Mouse (Mus musculus): ENCODE data around the gene Pdzd8. TPM values are rescaled to one million over a fixed set of nuclear protein-coding genes. Genes with fewer than 3 reads are reported as not detected.

The Pdzd8 gene
- polyA plus RNA-seq, 1 experiment from 2014 or later: 8.6 TPM

DNA sequence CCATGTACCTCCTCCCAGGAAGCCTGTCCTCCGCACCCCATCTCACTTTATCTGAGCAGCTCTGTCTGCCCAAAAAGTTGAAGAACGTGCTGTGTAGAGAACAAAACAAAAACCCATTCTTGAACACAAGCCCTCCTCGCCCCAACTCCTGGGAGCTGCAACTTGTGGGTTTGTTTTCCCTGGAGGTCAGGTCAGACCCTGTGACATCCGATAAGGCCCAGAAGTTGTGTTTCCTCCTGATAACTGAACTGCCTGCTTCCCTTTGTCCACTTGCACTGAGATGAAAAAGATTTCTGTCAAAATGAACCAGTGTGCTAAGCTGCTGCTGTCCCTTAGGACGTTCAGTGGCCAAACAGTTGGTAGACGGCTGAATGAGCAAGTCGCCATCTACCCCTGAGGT lies 84.0 kb downstream of the Pdzd8 start:
- Histone ChIP-seq H3K9ac (replicated peaks; ENCODE audit: low read length) (no peak overlapping the region), H3K4me1 (ENCODE audit: insufficient read depth, low read length) (peaks cover 13% of the 10 kb centered on the region), H3K9me3 (ENCODE audit: low read length) (peaks cover 4% of the 10 kb centered on the region), H3K27ac (ENCODE audit: low read length) (no peak overlapping the region), H3K27me3 (ENCODE audit: insufficient read depth, low read length) (peaks cover 18% of the 10 kb centered on the region), H3K4me2 (replicated peaks; ENCODE audit: low read depth, low read length) (peak overlapping the region; percentile 73), H3K36me3 (ENCODE audit: insufficient read depth, low read length) (no peaks in the 10 kb centered on the region), H3K4me3 (ENCODE audit: low read length) (peak overlapping the region; percentile 45)
- ATAC-seq (ENCODE audit: low FRiP score, low TSS enrichment): no peak
- WGBS: 38% methylated on average over 7 of the region's 7 CpGs

DNA sequence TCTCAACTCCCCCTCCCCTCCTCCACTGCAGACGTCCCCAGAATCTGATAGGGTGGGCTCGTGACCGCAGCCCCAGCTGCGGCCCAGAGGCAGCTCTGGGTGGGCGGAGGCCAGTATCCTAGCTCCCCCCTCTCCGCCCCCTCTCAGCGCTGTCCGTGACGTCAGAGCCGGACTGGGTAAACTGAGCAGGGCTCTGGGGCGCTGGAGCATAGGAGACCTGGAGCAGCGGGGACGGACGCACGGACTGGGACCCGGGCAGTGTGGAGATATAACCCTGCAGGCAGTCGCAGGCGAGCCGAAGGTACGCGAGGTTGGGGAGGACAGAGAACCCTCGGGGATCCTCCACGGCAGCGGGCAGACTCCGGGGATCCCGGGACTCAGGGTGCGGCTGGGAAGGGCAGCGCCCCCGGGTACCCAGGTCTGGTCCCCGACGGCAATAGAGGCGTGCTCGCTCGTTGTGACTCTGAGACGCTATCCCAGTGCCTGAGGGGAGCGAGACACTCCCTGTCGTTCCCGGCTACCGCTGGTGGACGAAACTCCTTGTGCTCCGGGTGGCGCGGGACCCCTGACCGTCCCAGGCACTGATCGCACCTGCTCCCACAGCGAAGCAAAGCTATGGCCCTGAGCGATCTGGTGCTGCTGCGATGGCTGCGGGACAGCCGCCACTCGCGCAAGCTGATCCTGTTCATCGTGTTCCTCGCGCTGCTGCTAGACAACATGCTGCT lies 84.7 kb downstream of the Pdzd8 start, which contains the start of gene Slc18a2:
Slc18a2 (plus strand) TSS at position 179 of the 725 bp plus-strand sequence.
- Histone ChIP-seq H3K27ac (ENCODE audit: low read length) (no peak within 1 kb of the TSS), H3K27me3 (ENCODE audit: insufficient read depth, low read length) (peaks cover 18% of the 10 kb centered on the region)

DNA sequence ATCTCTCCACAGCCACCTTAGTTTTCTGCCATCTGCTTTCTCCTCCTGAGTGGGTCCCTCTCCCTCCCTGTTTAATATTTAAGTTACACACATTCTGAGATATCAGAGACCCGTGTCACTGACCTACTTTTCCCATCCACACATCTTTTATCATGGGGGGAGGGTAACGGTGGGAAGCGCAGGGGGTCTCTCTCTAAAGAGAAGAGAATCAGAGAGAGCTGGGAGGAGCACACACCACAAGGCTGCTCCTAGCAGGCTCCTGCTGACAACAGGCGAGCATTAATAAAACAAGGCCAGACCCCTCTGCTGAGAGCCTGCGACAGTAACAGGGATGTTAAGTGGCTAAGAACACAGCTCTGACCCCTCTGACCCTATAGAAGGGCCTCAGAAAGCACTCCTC lies 85.9 kb downstream of the Pdzd8 start:
- H3K27me3 ChIP-seq (ENCODE audit: insufficient read depth, low read length): peaks cover 18% of the 10 kb centered on the region
- H3K4me3 ChIP-seq (ENCODE audit: low read length): no peak overlapping the region

More for the DNA sequence above, 84.7 kb downstream of the Pdzd8 start, which contains the start of gene Slc18a2:
- Histone ChIP-seq H3K36me3 (ENCODE audit: insufficient read depth, low read length) (no peaks in the 10 kb centered on the region), H3K4me3 (ENCODE audit: low read length) (peak within 1 kb of the TSS; percentile 45), H3K4me1 (ENCODE audit: insufficient read depth, low read length) (peaks cover 13% of the 10 kb centered on the region), H3K9me3 (ENCODE audit: low read length) (peaks cover 4% of the 10 kb centered on the region), H3K9ac (replicated peaks; ENCODE audit: low read length) (peak within 1 kb of the TSS; percentile 63), H3K4me2 (replicated peaks; ENCODE audit: low read depth, low read length) (peak within 1 kb of the TSS; percentile 73)
- WGBS: under 1% methylated on average over 55 of the region's 55 CpGs
- peak; percentile 88 for ATAC-seq (ENCODE audit: low FRiP score, low TSS enrichment)

DNA sequence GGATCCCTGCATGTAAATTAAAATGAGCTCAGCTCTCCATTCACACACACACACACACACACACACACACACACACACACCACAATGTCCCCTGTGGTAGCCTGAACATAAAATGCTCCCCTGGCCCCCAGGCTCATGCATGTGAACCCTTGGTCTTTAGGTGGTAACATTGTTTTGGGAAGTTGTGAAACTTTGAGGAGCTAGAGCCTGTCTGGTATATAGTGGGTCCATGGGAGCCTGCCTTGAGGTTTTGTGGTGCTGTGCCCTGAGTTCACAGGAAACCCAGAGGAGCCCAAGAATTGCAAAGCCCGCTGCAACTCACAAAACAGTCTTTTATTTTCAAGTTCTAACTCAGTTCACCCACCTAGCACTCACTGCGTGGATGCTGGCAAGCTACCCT lies 92.9 kb downstream of the Pdzd8 start:
- no peak overlapping the region for H3K4me3 ChIP-seq (ENCODE audit: low read length)
- no peaks in the 10 kb centered on the region for H3K4me1 ChIP-seq (ENCODE audit: insufficient read depth, low read length)
- no peak overlapping the region for H3K9ac ChIP-seq (replicated peaks; ENCODE audit: low read length)
- ATAC-seq (ENCODE audit: low FRiP score, low TSS enrichment): no peak
- H3K4me2 ChIP-seq (replicated peaks; ENCODE audit: low read depth, low read length): no peak overlapping the region
- no peaks in the 10 kb centered on the region for H3K27me3 ChIP-seq (ENCODE audit: insufficient read depth, low read length)
- no peak overlapping the region for H3K27ac ChIP-seq (ENCODE audit: low read length)
- H3K36me3 ChIP-seq (ENCODE audit: insufficient read depth, low read length): no peaks in the 10 kb centered on the region
- H3K9me3 ChIP-seq (ENCODE audit: low read length): peaks cover 4% of the 10 kb centered on the region
- 67% methylated on average over 2 of the region's 2 CpGs for WGBS

More for the DNA sequence above, 85.9 kb downstream of the Pdzd8 start:
- Histone ChIP-seq H3K4me1 (ENCODE audit: insufficient read depth, low read length) (peaks cover 13% of the 10 kb centered on the region), H3K9me3 (ENCODE audit: low read length) (peaks cover 4% of the 10 kb centered on the region), H3K27ac (ENCODE audit: low read length) (no peak overlapping the region), H3K36me3 (ENCODE audit: insufficient read depth, low read length) (no peaks in the 10 kb centered on the region), H3K9ac (replicated peaks; ENCODE audit: low read length) (no peak overlapping the region), H3K4me2 (replicated peaks; ENCODE audit: low read depth, low read length) (no peak overlapping the region)
- ATAC-seq (ENCODE audit: low FRiP score, low TSS enrichment): no peak
- WGBS: 61% methylated on average over 5 of the region's 5 CpGs

DNA sequence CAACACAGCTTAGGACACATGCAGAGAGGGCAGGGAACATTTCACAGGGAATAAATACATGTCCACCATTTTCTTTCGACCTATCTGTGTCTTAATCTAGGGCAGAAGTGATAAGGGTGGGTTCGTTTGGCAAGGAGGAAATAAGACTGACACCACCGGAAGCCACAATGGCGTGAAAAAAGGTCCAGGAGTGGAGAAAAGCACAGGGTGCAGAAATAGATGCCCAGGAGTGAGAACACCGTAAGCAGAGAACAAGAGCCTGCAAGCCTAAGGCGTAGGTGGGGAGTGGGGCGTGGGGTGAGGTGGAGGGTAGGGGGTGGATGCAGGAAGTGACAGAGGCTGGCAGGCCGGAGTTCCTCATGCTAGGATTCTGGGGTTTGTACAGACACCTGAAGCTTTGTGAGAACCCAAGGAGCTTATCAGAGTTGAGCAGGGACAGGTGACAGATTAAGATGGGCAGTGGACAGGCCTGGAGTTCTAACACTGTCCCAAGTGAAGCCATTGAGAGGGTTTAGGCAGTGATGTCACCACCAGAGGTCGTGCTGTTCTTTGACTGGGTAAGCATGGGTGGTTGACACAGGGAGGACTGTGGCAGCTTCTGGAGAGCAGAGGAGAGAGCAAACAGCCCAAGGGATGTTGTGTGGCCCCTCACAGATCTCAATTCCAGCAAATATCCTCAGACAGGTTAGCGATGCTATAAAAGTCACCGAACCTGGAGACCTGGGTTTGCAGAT lies 96.9 kb downstream of the Pdzd8 start:
- no peak overlapping the region for H3K27ac ChIP-seq (ENCODE audit: low read length)
- no peak overlapping the region for H3K4me3 ChIP-seq (ENCODE audit: low read length)
- no peak overlapping the region for H3K4me2 ChIP-seq (replicated peaks; ENCODE audit: low read depth, low read length)
- no peak for ATAC-seq (ENCODE audit: low FRiP score, low TSS enrichment)
- H3K36me3 ChIP-seq (ENCODE audit: insufficient read depth, low read length): no peaks in the 10 kb centered on the region
- H3K27me3 ChIP-seq (ENCODE audit: insufficient read depth, low read length): no peaks in the 10 kb centered on the region
- H3K9me3 ChIP-seq (ENCODE audit: low read length): no peaks in the 10 kb centered on the region
- H3K9ac ChIP-seq (replicated peaks; ENCODE audit: low read length): no peak overlapping the region
- no peaks in the 10 kb centered on the region for H3K4me1 ChIP-seq (ENCODE audit: insufficient read depth, low read length)
- 73% methylated on average over 11 of the region's 11 CpGs for WGBS

DNA sequence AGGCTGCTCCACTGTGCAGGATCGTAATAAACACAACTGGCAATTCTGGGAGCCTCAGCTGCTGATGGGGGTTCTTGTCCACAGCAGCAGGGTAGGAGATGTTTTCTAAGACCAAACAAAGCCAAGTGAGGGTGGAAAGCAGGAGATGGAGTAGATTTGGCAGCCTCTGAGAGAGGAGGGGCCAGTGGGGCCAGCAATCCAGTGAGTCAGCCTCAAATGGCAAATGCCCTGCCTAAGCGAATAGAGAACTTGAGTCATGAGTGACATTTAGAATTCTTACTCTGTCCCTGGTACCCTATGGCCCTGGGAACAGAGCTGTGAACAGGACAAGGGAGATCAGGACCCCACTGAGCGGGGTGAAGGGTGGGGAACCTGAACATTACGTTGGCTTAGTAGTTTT lies 97.4 kb downstream of the Pdzd8 start:
- Histone ChIP-seq H3K4me3 (ENCODE audit: low read length) (no peak overlapping the region), H3K9me3 (ENCODE audit: low read length) (no peaks in the 10 kb centered on the region), H3K4me2 (replicated peaks; ENCODE audit: low read depth, low read length) (no peak overlapping the region), H3K27ac (ENCODE audit: low read length) (no peak overlapping the region), H3K4me1 (ENCODE audit: insufficient read depth, low read length) (no peaks in the 10 kb centered on the region), H3K27me3 (ENCODE audit: insufficient read depth, low read length) (no peaks in the 10 kb centered on the region), H3K36me3 (ENCODE audit: insufficient read depth, low read length) (no peaks in the 10 kb centered on the region), H3K9ac (replicated peaks; ENCODE audit: low read length) (no peak overlapping the region)
- ATAC-seq (ENCODE audit: low FRiP score, low TSS enrichment): no peak
- WGBS: 85% methylated on average over 4 of the region's 4 CpGs

Other genes starting within 250 kb of the Pdzd8 start
- not detected in 2 replicates for gene Vax1, start 175.7 kb downstream of the Pdzd8 start, polyA plus RNA-seq (2015; fragmentation: Nextera tagmentation; extraction: Ambion mirVana)
- gene Kcnk18, start 126.6 kb downstream of the Pdzd8 start, polyA plus RNA-seq (2015; fragmentation: Nextera tagmentation; extraction: Ambion mirVana): not detected in 2 replicates
- 8.1 and 9.9 TPM in 2 replicates for gene Slc18a2, start 84.9 kb downstream of the Pdzd8 start, polyA plus RNA-seq (2015; fragmentation: Nextera tagmentation; extraction: Ambion mirVana)
- 22.6 and 54.9 TPM in 2 replicates for gene Rps12-ps3, start 23.5 kb downstream of the Pdzd8 start, polyA plus RNA-seq (2015; fragmentation: Nextera tagmentation; extraction: Ambion mirVana)
- gene Emx2, start 112.6 kb upstream of the Pdzd8 start, polyA plus RNA-seq (2015; fragmentation: Nextera tagmentation; extraction: Ambion mirVana): 29.7 and 38.1 TPM in 2 replicates

All from kidney, embryonic 16.5 days (tissue).